10 mouse cellular contexts compared by ENCODE assay signal in the genomic region with DNA sequence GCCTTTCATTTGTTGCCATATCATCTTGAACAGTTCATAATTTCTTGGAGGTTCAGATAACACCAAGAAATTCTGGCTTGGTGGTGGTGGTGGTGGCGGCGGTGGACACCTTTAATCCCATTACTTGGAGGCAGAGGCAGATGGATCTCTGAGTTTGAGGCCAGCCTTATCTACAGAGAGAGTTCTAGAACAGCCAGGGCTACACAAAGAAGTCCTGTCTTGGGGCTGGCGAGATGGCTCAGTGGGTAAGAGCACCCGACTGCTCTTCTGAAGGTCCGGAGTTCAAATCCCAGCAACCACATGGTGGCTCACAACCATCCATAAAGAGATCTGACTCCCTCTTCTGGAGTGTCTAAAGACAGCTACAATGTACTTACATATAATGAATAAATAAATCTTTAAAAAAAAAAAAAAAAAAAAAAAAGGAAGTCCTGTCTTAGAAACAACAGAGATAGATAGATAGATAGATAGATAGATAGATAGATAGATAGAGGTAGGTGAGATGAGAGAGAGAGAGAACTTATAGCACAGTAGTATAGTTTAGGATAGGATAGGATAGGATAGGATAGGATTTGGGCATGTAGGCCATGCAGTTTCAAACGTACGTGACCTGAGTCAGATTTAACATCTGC. TPM values are rescaled to one million over a fixed set of nuclear protein-coding genes. Genes with fewer than 3 reads are reported as not detected.
"Had no signal": no experiment of that assay in that cellular context is flagged by ENCODE, and none has a peak within 500 bp of the region (broad histone marks: within the 10 kb centered on the region; RNA-seq: fewer than 3 reads in every experiment).

No protein-coding gene starts in this region.

RNA-seq across cellular contexts. Expression of a gene that starts 4.1 kb away (rescaled TPM):
- total RNA-seq: hematopoietic stem cell, adult 5-6 weeks had no signal

RNA-seq across cellular contexts. Expression of a gene that starts 20.5 kb away (rescaled TPM):
- total RNA-seq: hematopoietic stem cell, adult 5-6 weeks had no signal
- polyA plus RNA-seq: inflammation-experienced regulatory T-cells, adult 6 months had no signal

RNA-seq across cellular contexts. Expression of a gene that starts 30.6 kb away (rescaled TPM):
- total RNA-seq: heart, postnatal 36 days; hematopoietic stem cell, adult 5-6 weeks; hindbrain, postnatal 0 days had no signal
- polyA plus RNA-seq: heart, embryonic 11.5 days; heart, postnatal 0 days; hindbrain, postnatal 0 days; intestine, postnatal 0 days; kidney, adult 2 months; kidney, embryonic 14.5 days; kidney, postnatal 0 days had no signal
